Mouse (Mus musculus) midbrain, embryonic 16.5 days (tissue): Measurements from ENCODE around the gene Shld1. TPM values are rescaled to one million over a fixed set of nuclear protein-coding genes. Genes with fewer than 3 reads are reported as not detected.

Experiments
- ATAC-seq: fragments of 200-750 bp; cut with Nextera tagmentation; 2 replicates; pipeline ENCODE4 v1.8.0; 2017; ENCODE audit warnings: moderate TSS enrichment
- H3K27ac ChIP-seq: fragments of 300-500 bp; sonication (generic); 2 replicates; pipeline ENCODE4 v1.5.1; 2014; ENCODE audit warnings: mild to moderate bottlenecking, low read length, mixed read lengths
- H3K27me3 ChIP-seq: fragments of 300-500 bp; sonication (generic); 2 replicates; pipeline ENCODE4 v1.6.1; 2014; ENCODE audit warnings: low read depth, low read length, mixed read lengths; ENCODE audit not compliant: control insufficient read depth, insufficient read depth
- H3K36me3 ChIP-seq: fragments of 300-500 bp; sonication (generic); 2 replicates; pipeline ENCODE4 v1.6.1; 2014; ENCODE audit warnings: mild to moderate bottlenecking, low read length, moderate library complexity, mixed read lengths; ENCODE audit not compliant: control insufficient read depth, insufficient read depth
- H3K4me1 ChIP-seq: fragments of 300-500 bp; sonication (generic); 2 replicates; pipeline ENCODE4 v1.6.1; 2014; ENCODE audit warnings: mild to moderate bottlenecking, low read length, mixed read lengths; ENCODE audit not compliant: control insufficient read depth, insufficient read depth
- H3K4me2 ChIP-seq: fragments of 300-500 bp; sonication (generic); 2 replicates; pipeline ENCODE4 v1.6.1; 2014; ENCODE audit warnings: mild to moderate bottlenecking, low read length, mixed read lengths
- H3K4me3 ChIP-seq: fragments of 300-500 bp; sonication (generic); 2 replicates; pipeline ENCODE4 v1.5.1; 2014; ENCODE audit warnings: low read depth, mild to moderate bottlenecking, low read length, moderate library complexity, mixed read lengths
- H3K9ac ChIP-seq: fragments of 300-500 bp; sonication (generic); 2 replicates; pipeline ENCODE4 v1.6.1; 2014; ENCODE audit warnings: low read depth, low read length, mixed read lengths
- H3K9me3 ChIP-seq: fragments of 300-500 bp; sonication (generic); replicated peaks from 2 replicates; pipeline ENCODE4 v1.6.1; 2014; ENCODE audit warnings: mild to moderate bottlenecking, low read length, mixed read lengths; ENCODE audit not compliant: control insufficient read depth, poor library complexity, severe bottlenecking
- WGBS: fragments of 180-500 bp; shearing (Covaris S2); extraction: QIAGEN DNeasy Blood & Tissue Kit; methylation state at CpG from one replicate; pipeline ENCODE4 v1.1.7; 2014; 5-methylcytosine and 5-hydroxymethylcytosine counted together
- polyA plus RNA-seq: library from polyadenylated mRNA; unstranded; fragments of >200 nt; fragmentation: Nextera tagmentation; extraction: Ambion mirVana; gene quantifications from 2 replicates; pipeline ENCODE4 v1.2.1, GENCODE M21; 2015

The Shld1 gene
- polyA plus RNA-seq, 1 experiment from 2014 or later: 21.7 TPM

- Histone ChIP-seq H3K4me2 (no peak overlapping the region), H3K9me3 (no peaks in the 10 kb centered on the region), H3K9ac (no peak overlapping the region), H3K27me3 (no peaks in the 10 kb centered on the region), H3K4me3 (no peak overlapping the region), H3K27ac (no peak overlapping the region), H3K36me3 (peaks cover 20% of the 10 kb centered on the region), H3K4me1 (no peaks in the 10 kb centered on the region)
- 91% methylated on average over 19 of the region's 19 CpGs for WGBS
- no peak for ATAC-seq
Measured at GRCm38 (mm10) chr2:132793441-132794203, 106.9 kb downstream of the Shld1 start.

- H3K9ac ChIP-seq: no peak overlapping the region
- no peak overlapping the region for H3K4me3 ChIP-seq
- ATAC-seq: no peak
- 91% methylated on average over 7 of the region's 7 CpGs for whole genome bisulfite sequencing
- no peaks in the 10 kb centered on the region for H3K27me3 ChIP-seq
- no peak overlapping the region for H3K4me2 ChIP-seq
- H3K4me1 ChIP-seq: no peaks in the 10 kb centered on the region
- H3K27ac ChIP-seq: no peak overlapping the region
- peaks cover 20% of the 10 kb centered on the region for H3K36me3 ChIP-seq
- H3K9me3 ChIP-seq: no peaks in the 10 kb centered on the region
Measured at GRCm38 (mm10) chr2:132794204-132794586, 107.5 kb downstream of the Shld1 start.

Other genes starting within 250 kb of the Shld1 start
- gene Gpcpd1, start 99.2 kb upstream of the Shld1 start, polyA plus RNA-seq: 77.5 and 86.7 TPM in 2 replicates
- gene Chgb, start 94.3 kb downstream of the Shld1 start, polyA plus RNA-seq: 106 and 110 TPM in 2 replicates
- 17.7 and 22.2 TPM in 2 replicates for gene Trmt6, start 129.1 kb downstream of the Shld1 start, polyA plus RNA-seq
- gene Mcm8, start 129.2 kb downstream of the Shld1 start, polyA plus RNA-seq: 4.2 and 5.9 TPM in 2 replicates
- 6.5 TPM in 2 replicates for gene Crls1, start 159.7 kb downstream of the Shld1 start, polyA plus RNA-seq
- gene Lrrn4, start 194.0 kb downstream of the Shld1 start, polyA plus RNA-seq: 0.46 and 0.49 TPM in 2 replicates